Mouse (Mus musculus) urinary bladder, adult 2 months (tissue): ENCODE results near the gene Frrs1l. TPM values are rescaled to one million over a fixed set of nuclear protein-coding genes. Genes with fewer than 3 reads are reported as not detected.

Source experiments
- DNase-seq: peaks from one replicate; pipeline ENCODE4 v3.0.0; 2022; ENCODE audit warnings: low spot score
- polyA plus RNA-seq: library from polyadenylated mRNA; depleted of rRNA; stranded (reverse); fragments of >200 nt; gene quantifications from 2 replicates; pipeline ENCODE4 v1.2.3, GENCODE M21; 2012; rRNA removed

Frrs1l gene
- polyA plus RNA-seq: 0.03 and 0.04 TPM in 2 replicates

GRCm38 (mm10) chr4:56990215-56990584 is at the start of gene Frrs1l:
Frrs1l (minus strand) TSS chr4:56990391.
- DNase-seq: no peak

GRCm38 (mm10) chr4:57039127-57040031 is 49.2 kb upstream of the Frrs1l start:
- no peak for DNase-seq

- DNase-seq: no peak
Measured at GRCm38 (mm10) chr4:57037554-57037953, 47.4 kb upstream of the Frrs1l start.

- no peak for DNase-seq
Measured at GRCm38 (mm10) chr4:57034169-57034568, 44.0 kb upstream of the Frrs1l start.

GRCm38 (mm10) chr4:57031440-57031839 is 41.2 kb upstream of the Frrs1l start:
- no peak for DNase-seq

- no peak for DNase-seq
Measured at GRCm38 (mm10) chr4:57027954-57028353, 37.8 kb upstream of the Frrs1l start.

GRCm38 (mm10) chr4:57023527-57023926 is 33.3 kb upstream of the Frrs1l start:
- no peak for DNase-seq

- DNase-seq: no peak
Measured at GRCm38 (mm10) chr4:57021288-57021687, 31.1 kb upstream of the Frrs1l start.

GRCm38 (mm10) chr4:57017229-57017628 is 27.0 kb upstream of the Frrs1l start:
- DNase-seq: peak; percentile 59

GRCm38 (mm10) chr4:57016366-57017171 is 26.4 kb upstream of the Frrs1l start:
- DNase-seq: no peak

- no peak for DNase-seq
Measured at GRCm38 (mm10) chr4:57015032-57015431, 24.8 kb upstream of the Frrs1l start.

- no peak for DNase-seq
Measured at GRCm38 (mm10) chr4:57011454-57012046, 21.4 kb upstream of the Frrs1l start.

GRCm38 (mm10) chr4:57010919-57011318 is 20.7 kb upstream of the Frrs1l start:
- no peak for DNase-seq

GRCm38 (mm10) chr4:57010425-57010824 is 20.2 kb upstream of the Frrs1l start:
- DNase-seq: no peak

- no peak for DNase-seq
Measured at GRCm38 (mm10) chr4:57007717-57008116, 17.5 kb upstream of the Frrs1l start.

GRCm38 (mm10) chr4:57005011-57005410 is 14.8 kb upstream of the Frrs1l start:
- no peak for DNase-seq

- DNase-seq: no peak
Measured at GRCm38 (mm10) chr4:57003886-57004285, 13.7 kb upstream of the Frrs1l start.

GRCm38 (mm10) chr4:57002751-57003150 is 12.6 kb upstream of the Frrs1l start:
- DNase-seq: no peak

GRCm38 (mm10) chr4:57001437-57001836 is 11.2 kb upstream of the Frrs1l start:
- DNase-seq: no peak

- no peak for DNase-seq
Measured at GRCm38 (mm10) chr4:56993331-56993730, 3.1 kb upstream of the Frrs1l start.

- no peak for DNase-seq
Measured at GRCm38 (mm10) chr4:56991951-56992350, 1.8 kb upstream of the Frrs1l start.
